Mouse (Mus musculus): ENCODE data around the gene Sox5.

GRCm38 (mm10) chr6:144326817-144327216 lies 455.0 kb downstream of the Sox5 start:
- TF ChIP-seq CTCF (IDR thresholded peaks at IDR 0.05; ENCODE audit: borderline replicate concordance, insufficient read depth, low read length) (no peak), POLR2A (IDR thresholded peaks at IDR 0.05; ENCODE audit: low read depth, low read length) (no peak)

All from embryonic fibroblast, embryonic 13.5 days (primary cell).